Mouse (Mus musculus) lung, embryonic 14.5 days (tissue): Measurements from ENCODE around the gene Dnase1l2. TPM values are rescaled to one million over a fixed set of nuclear protein-coding genes. Genes with fewer than 3 reads are reported as not detected.
A peak's percentile ranks its signal among the peaks of the same experiment; 100 is the strongest.

ENCODE experiments used
- ATAC-seq: fragments of 200-750 bp; cut with Nextera tagmentation; 2 replicates; pipeline ENCODE4 v1.8.0; 2017; ENCODE audit warnings: mild to moderate bottlenecking, moderate TSS enrichment, moderate library complexity; ENCODE audit not compliant: insufficient read depth
- DNase-seq: peaks from one replicate; pipeline ENCODE4 v3.0.0-alpha.2; 2015
- H3K27ac ChIP-seq: fragments of 300-500 bp; sonication (generic); 2 replicates; pipeline ENCODE4 v1.5.1; 2014; ENCODE audit warnings: low read depth, mild to moderate bottlenecking, moderate library complexity
- H3K27me3 ChIP-seq: fragments of 300-500 bp; sonication (generic); 2 replicates; pipeline ENCODE4 v1.6.1; 2014; ENCODE audit warnings: low read length, control low read depth; ENCODE audit not compliant: insufficient read depth
- H3K36me3 ChIP-seq: fragments of 300-500 bp; sonication (generic); 2 replicates; pipeline ENCODE4 v1.6.1; 2014; ENCODE audit warnings: control low read depth; ENCODE audit not compliant: insufficient read depth
- H3K4me1 ChIP-seq: fragments of 300-500 bp; sonication (generic); 2 replicates; pipeline ENCODE4 v1.6.1; 2014; ENCODE audit warnings: antibody characterized with exemption, control low read depth; ENCODE audit not compliant: insufficient read depth
- H3K4me2 ChIP-seq: fragments of 300-500 bp; sonication (generic); 2 replicates; pipeline ENCODE4 v1.6.1; 2014; ENCODE audit warnings: mild to moderate bottlenecking
- H3K4me3 ChIP-seq: fragments of 300-500 bp; sonication (generic); 2 replicates; pipeline ENCODE4 v1.5.1; 2014; ENCODE audit warnings: low read depth, low read length
- H3K9ac ChIP-seq: fragments of 300-500 bp; sonication (generic); 2 replicates; pipeline ENCODE4 v1.6.1; 2014
- H3K9me3 ChIP-seq: fragments of 300-500 bp; sonication (generic); 2 replicates; pipeline ENCODE4 v1.6.1; 2016; ENCODE audit warnings: low read depth, low read length, control low read depth
- CTCF ChIP-seq: IDR thresholded peaks from 2 replicates; pipeline ENCODE4 v1.5.1; 2016; ENCODE audit warnings: antibody characterized with exemption, low read depth
- WGBS: fragments of 180-500 bp; shearing (Covaris S2); extraction: QIAGEN DNeasy Blood & Tissue Kit; methylation state at CpG from one replicate; pipeline ENCODE4 v1.1.7; 2014; 5-methylcytosine and 5-hydroxymethylcytosine counted together
- polyA plus RNA-seq: library from polyadenylated mRNA; unstranded; fragments of >200 nt; fragmentation: Nextera tagmentation; extraction: Ambion mirVana; gene quantifications from 2 replicates; pipeline ENCODE4 v1.2.1, GENCODE M21; 2014

Gene Dnase1l2
- polyA plus RNA-seq, 1 experiment from 2014 or later, result 2.6 TPM

DNA sequence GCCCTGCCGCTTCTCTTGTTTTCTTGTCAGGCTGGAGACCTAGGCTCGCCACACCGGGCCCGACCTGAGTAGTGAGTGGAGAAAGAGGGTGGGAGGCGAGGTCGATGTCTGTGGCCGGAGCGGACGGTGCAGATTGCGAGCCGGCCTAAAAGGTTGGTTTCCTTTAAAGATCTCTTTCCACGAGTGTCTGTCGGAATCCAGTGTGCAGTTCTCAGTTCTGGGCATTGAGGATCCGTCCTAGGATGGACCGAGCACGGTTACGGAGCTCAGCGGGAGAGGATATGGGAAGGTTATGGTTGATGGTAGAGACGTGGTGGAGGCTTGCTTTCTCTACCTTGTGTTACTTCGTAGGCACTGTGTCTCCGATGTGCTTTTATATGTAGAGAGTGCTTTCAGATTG lies 27.9 kb downstream of the Dnase1l2 start:
- Histone ChIP-seq H3K27ac (peak overlapping the region; percentile 96), H3K36me3 (peaks cover 50% of the 10 kb centered on the region), H3K4me3 (peak overlapping the region; percentile 73), H3K4me1 (0 out of 2 replicates have a peak, but pooled peaks cover 3% of the 10 kb centered on the region), H3K9ac (peak overlapping the region; percentile 84), H3K27me3 (no peaks in the 10 kb centered on the region), H3K9me3 (no peaks in the 10 kb centered on the region), H3K4me2 (peak overlapping the region; percentile 87)
- TF ChIP-seq CTCF, result no peak
- WGBS, result under 1% methylated on average over 21 of the region's 21 CpGs
- ATAC-seq (no peak), DNase-seq (no peak)

DNA sequence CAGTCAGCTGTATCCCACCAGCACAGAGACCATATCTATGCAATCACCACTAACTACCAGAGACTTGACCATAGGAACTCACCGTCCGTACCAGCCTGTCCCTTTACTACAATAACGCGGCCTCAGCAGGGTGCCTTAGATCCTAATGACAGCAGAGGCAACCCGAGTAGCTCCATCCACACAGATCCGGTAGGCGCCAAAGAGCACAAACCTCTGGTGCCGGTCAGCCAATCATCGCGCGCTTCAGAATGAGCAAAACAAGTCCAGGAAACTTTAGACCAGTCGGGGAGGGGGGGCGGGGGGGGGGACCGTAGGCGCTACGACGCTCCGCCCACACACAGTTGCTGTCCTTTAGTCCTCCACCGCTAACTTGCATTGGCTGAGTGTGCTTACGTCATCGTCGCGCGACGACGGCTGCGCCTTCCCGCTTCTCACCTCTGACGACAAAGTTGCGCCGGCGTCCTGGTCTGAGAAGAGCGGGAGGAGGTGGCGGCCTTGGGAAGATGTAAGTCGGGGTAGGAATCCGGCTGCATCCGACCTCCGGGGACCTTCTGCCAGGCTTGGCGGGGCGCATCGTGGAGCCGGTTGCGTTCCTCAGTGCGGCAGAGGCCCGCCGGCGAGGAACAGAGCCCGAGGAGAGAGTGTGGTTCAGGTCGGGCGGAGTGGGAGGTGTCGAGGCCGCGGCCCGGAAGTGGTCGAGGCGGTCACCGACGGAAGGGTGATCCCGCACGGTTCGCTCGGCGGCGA lies 28.5 kb downstream of the Dnase1l2 start, which contains the start of gene Rnps1:
Gene Rnps1 (plus strand): TSS at position 336 of the 747 bp plus-strand sequence.
- H3K4me2 ChIP-seq, result peak within 1 kb of the TSS; percentile 87
- peak within 1 kb of the TSS; percentile 73 for H3K4me3 ChIP-seq
- peak within 1 kb of the TSS; percentile 96 for H3K27ac ChIP-seq
- TF ChIP-seq CTCF, result peak; percentile 5; the same call in 1 of the 2 replicates
- H3K9me3 ChIP-seq, result no peaks in the 10 kb centered on the region
- H3K4me1 ChIP-seq, result 0 out of 2 replicates have a peak, but pooled peaks cover 3% of the 10 kb centered on the region
- peak within 1 kb of the TSS; percentile 84 for H3K9ac ChIP-seq
- no peaks in the 10 kb centered on the region for H3K27me3 ChIP-seq
- peaks cover 50% of the 10 kb centered on the region for H3K36me3 ChIP-seq
- peak; percentile 100 for DNase-seq
- peak; percentile 92 for ATAC-seq
- under 1% methylated on average over 64 of the region's 64 CpGs for WGBS

DNA sequence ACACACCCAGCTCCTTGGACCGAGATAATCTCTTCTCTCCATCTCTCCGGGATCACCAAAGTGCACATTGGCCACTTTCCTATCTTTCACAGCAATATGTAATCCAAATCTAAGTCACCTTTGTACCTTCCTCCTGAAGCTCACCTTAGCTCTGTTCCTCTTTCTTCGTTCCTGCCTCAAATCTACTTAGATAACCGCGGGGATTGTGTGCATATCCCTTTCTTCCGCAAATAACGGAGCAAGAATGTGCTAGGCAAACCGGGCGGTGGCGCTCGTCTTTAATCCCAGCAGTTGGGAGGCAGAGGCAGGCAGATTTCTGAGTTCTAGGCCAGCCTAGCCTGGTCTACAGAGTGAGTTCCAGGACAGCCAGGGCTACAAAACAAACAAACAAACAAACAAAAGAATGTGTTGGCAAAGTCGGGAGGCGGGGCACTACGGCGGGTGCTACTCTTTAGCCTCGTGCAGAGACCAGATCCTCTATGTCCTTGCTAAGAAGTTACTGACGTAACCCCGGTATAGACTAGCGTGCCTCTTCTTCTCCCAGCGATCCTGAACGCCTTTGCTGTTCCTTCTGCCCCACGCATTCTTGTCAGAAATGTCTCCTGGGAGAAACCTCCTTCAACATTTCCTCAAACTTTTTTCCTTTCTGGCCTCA lies 29.2 kb downstream of the Dnase1l2 start:
- no peaks in the 10 kb centered on the region for H3K27me3 ChIP-seq
- H3K4me1 ChIP-seq, result 0 out of 2 replicates have a peak, but pooled peaks cover 3% of the 10 kb centered on the region
- DNase-seq, result peak; percentile 45
- peak overlapping the region; percentile 71 for H3K9ac ChIP-seq
- H3K4me2 ChIP-seq, result peak overlapping the region; percentile 87
- peaks cover 50% of the 10 kb centered on the region for H3K36me3 ChIP-seq
- H3K4me3 ChIP-seq, result peak overlapping the region; percentile 73
- ATAC-seq, result peak; percentile 42; the same call in 1 of the 2 replicates
- H3K27ac ChIP-seq, result peak overlapping the region; percentile 91
- H3K9me3 ChIP-seq, result no peaks in the 10 kb centered on the region
- 26% methylated on average over 22 of the region's 22 CpGs for WGBS
- peak; percentile 26; the same call in 1 of the 2 replicates for TF ChIP-seq CTCF

DNA sequence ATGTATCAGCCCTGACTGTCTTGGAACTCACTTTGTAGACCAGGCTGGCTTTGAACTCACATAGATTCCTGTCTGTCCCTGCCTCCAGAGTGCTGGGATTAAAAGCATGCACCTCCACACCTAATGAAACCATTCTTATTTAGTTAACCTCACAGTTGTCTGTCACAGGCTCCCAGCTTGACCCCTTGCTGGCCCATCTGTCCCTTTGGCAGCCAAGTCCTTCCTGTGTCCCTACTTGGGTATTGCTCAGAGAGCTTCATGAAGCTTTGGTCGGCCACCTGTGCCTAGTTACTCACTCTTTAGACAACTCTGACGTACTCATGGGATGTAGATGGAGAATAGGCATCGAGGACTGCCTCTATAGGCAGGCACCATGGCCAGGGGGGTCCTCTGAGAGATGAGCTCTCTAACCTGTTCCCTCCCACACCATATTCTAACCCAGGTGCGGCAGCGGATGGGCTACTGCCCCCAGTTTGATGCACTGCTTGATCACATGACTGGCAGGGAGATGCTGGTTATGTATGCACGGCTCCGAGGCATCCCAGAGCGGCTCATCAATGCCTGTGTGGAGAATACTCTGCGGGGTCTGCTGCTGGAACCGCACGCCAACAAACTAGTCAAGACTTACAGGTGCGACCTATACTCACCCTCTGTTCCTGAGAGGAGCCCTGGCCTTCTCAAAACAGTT lies 35.6 kb downstream of the Dnase1l2 start:
- Histone ChIP-seq H3K27ac (no peak overlapping the region), H3K4me2 (no peak overlapping the region), H3K9ac (no peak overlapping the region), H3K9me3 (no peaks in the 10 kb centered on the region), H3K27me3 (no peaks in the 10 kb centered on the region), H3K4me3 (no peak overlapping the region), H3K4me1 (no peaks in the 10 kb centered on the region), H3K36me3 (peaks cover 46% of the 10 kb centered on the region)
- DNase-seq, result no peak
- no peak for ATAC-seq
- 84% methylated on average over 12 of the region's 12 CpGs for WGBS
- no peak for TF ChIP-seq CTCF

DNA sequence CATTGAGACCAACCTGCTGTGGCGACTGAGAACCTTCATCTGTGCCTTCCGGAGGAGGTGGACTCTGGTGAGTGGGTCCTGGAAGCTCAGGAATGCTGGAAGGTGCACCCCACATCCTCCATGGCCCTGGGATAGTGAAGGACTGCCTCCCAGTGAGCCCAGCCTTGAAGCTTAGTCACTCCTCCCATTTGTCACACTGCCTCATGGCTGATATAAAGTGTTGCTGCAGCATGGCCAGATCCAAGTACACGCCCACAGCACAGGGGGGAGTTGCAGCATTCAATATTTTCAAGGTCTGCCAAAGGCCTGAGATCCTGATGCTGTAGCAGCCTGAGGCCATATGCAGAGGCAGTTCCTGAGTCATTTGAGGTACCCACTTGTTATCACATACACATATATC lies 40.5 kb downstream of the Dnase1l2 start:
- ATAC-seq (no peak), DNase-seq (peak; percentile 7)
- Histone ChIP-seq H3K4me3 (no peak overlapping the region), H3K4me2 (no peak overlapping the region), H3K36me3 (peaks cover 22% of the 10 kb centered on the region; the same call in 1 of the 2 replicates), H3K27ac (no peak overlapping the region), H3K9ac (no peak overlapping the region), H3K4me1 (no peaks in the 10 kb centered on the region), H3K27me3 (no peaks in the 10 kb centered on the region), H3K9me3 (no peaks in the 10 kb centered on the region)
- no peak for TF ChIP-seq CTCF
- 74% methylated on average over 3 of the region's 3 CpGs for WGBS

DNA sequence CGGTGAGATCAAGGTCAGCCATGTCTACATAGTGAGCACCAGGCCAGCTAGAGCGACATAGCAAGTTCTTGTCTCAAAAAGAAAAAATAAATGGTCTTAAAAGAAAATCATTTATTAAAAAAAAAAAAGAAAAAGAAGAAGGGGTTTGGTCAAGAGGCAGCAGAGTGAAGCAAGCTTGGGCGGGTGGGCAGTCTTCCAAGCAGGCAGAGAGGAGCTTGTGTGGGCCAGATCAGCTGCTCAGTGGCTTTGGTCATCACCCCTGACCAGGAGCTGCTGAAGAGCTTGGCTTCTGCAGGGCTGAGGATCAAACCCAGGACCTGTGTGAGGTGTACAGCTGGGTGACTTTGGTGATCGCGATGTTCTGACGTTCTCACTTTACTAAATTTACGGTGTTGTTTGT lies 48.4 kb downstream of the Dnase1l2 start:
- H3K27me3 ChIP-seq, result no peaks in the 10 kb centered on the region
- H3K36me3 ChIP-seq, result peaks cover 9% of the 10 kb centered on the region; the same call in 1 of the 2 replicates
- no peak overlapping the region for H3K4me3 ChIP-seq
- H3K9ac ChIP-seq, result no peak overlapping the region
- H3K4me2 ChIP-seq, result no peak overlapping the region
- no peak overlapping the region for H3K27ac ChIP-seq
- WGBS, result 80% methylated on average over 7 of the region's 7 CpGs
- ATAC-seq (no peak), DNase-seq (no peak)
- no peak for TF ChIP-seq CTCF
- H3K9me3 ChIP-seq, result no peaks in the 10 kb centered on the region
- no peaks in the 10 kb centered on the region for H3K4me1 ChIP-seq
